Mouse (Mus musculus) kidney, postnatal 10 days (tissue): ENCODE data around the gene Rpap1.
A peak's percentile ranks its signal among the peaks of the same experiment; 100 is the strongest.

Experiments
- DNase-seq: peaks from one replicate; pipeline ENCODE4 v3.0.0; 2021; ENCODE audit warnings: mixed read lengths

Gene Rpap1

GRCm38 (mm10) chr2:119798246-119798927 is 11.1 kb upstream of the Rpap1 start:
- DNase-seq = peak; percentile 89

- no peak for DNase-seq
Measured at GRCm38 (mm10) chr2:119797279-119797783, 10.0 kb upstream of the Rpap1 start, which contains the start of gene Tyro3. Gene Tyro3, plus strand, starts transcription at chr2:119797733.

- no peak for DNase-seq
Measured at GRCm38 (mm10) chr2:119789996-119790395, 2.7 kb upstream of the Rpap1 start.

- no peak for DNase-seq
Measured at GRCm38 (mm10) chr2:119767246-119767645, 20.1 kb downstream of the Rpap1 start.

- no peak for DNase-seq
Measured at GRCm38 (mm10) chr2:119763924-119764323, 23.4 kb downstream of the Rpap1 start.

GRCm38 (mm10) chr2:119762276-119762675 is 25.1 kb downstream of the Rpap1 start:
- DNase-seq = no peak

GRCm38 (mm10) chr2:119760251-119760650 is 27.1 kb downstream of the Rpap1 start, which contains the start of gene Ltk:
Gene Ltk, minus strand, starts transcription at chr2:119760431.
- no peak for DNase-seq

- DNase-seq = no peak
Measured at GRCm38 (mm10) chr2:119758844-119759835, 28.2 kb downstream of the Rpap1 start.

GRCm38 (mm10) chr2:119758101-119758843 is 29.1 kb downstream of the Rpap1 start:
- DNase-seq = peak; percentile 53

- DNase-seq = no peak
Measured at GRCm38 (mm10) chr2:119757601-119758100, 29.7 kb downstream of the Rpap1 start.

- no peak for DNase-seq
Measured at GRCm38 (mm10) chr2:119749260-119749659, 38.1 kb downstream of the Rpap1 start.

- DNase-seq = no peak
Measured at GRCm38 (mm10) chr2:119747554-119747953, 39.8 kb downstream of the Rpap1 start.

GRCm38 (mm10) chr2:119745281-119745680 is 42.1 kb downstream of the Rpap1 start:
- no peak for DNase-seq

GRCm38 (mm10) chr2:119744163-119745111 is 42.9 kb downstream of the Rpap1 start:
- DNase-seq = peak; percentile 50

GRCm38 (mm10) chr2:119743808-119744162 is 43.6 kb downstream of the Rpap1 start:
- no peak for DNase-seq

GRCm38 (mm10) chr2:119743176-119743807 is 44.0 kb downstream of the Rpap1 start:
- no peak for DNase-seq

- peak; percentile 61 for DNase-seq
Measured at GRCm38 (mm10) chr2:119742461-119743175, 44.7 kb downstream of the Rpap1 start.

GRCm38 (mm10) chr2:119741581-119742411 is 45.5 kb downstream of the Rpap1 start, which contains the start of gene Itpka:
Gene Itpka, plus strand, starts transcription at chr2:119742337.
- DNase-seq = peak; percentile 80

GRCm38 (mm10) chr2:119740567-119740966 is 46.8 kb downstream of the Rpap1 start:
- no peak for DNase-seq
